Mouse (Mus musculus) midbrain, embryonic 15.5 days (tissue): Measurements from ENCODE around the gene Kcnh4. TPM values are rescaled to one million over a fixed set of nuclear protein-coding genes. Genes with fewer than 3 reads are reported as not detected.
A peak's percentile ranks its signal among the peaks of the same experiment; 100 is the strongest.

Experiments
- ATAC-seq: fragments of 200-750 bp; cut with Nextera tagmentation; replicated peaks from 2 replicates; pipeline ENCODE4 v1.8.0; 2017; ENCODE audit warnings: moderate TSS enrichment
- H3K27ac ChIP-seq: fragments of 300-500 bp; sonication (generic); 2 replicates; pipeline ENCODE4 v1.5.1; 2015; ENCODE audit warnings: mild to moderate bottlenecking, inconsistent platforms
- H3K27me3 ChIP-seq: fragments of 300-500 bp; sonication (generic); replicated peaks from 2 replicates; pipeline ENCODE4 v1.6.1; 2015; ENCODE audit warnings: inconsistent platforms
- H3K36me3 ChIP-seq: fragments of 300-500 bp; sonication (generic); replicated peaks from 2 replicates; pipeline ENCODE4 v1.6.1; 2015; ENCODE audit warnings: inconsistent platforms
- H3K4me1 ChIP-seq: fragments of 300-500 bp; sonication (generic); 2 replicates; pipeline ENCODE4 v1.6.1; 2015; ENCODE audit warnings: inconsistent platforms
- H3K4me2 ChIP-seq: fragments of 300-500 bp; sonication (generic); 2 replicates; pipeline ENCODE4 v1.6.1; 2015; ENCODE audit warnings: inconsistent platforms, mild to moderate bottlenecking, moderate library complexity
- H3K4me3 ChIP-seq: fragments of 300-500 bp; sonication (generic); 2 replicates; pipeline ENCODE4 v1.5.1; 2015; ENCODE audit warnings: mild to moderate bottlenecking, inconsistent platforms
- H3K9ac ChIP-seq: fragments of 300-500 bp; sonication (generic); 2 replicates; pipeline ENCODE4 v1.6.1; 2015; ENCODE audit warnings: mild to moderate bottlenecking, inconsistent platforms
- H3K9me3 ChIP-seq: fragments of 300-500 bp; sonication (generic); 2 replicates; pipeline ENCODE4 v1.6.1; 2016; ENCODE audit warnings: inconsistent platforms
- WGBS: fragments of 180-500 bp; shearing (Covaris S2); methylation state at CpG from one replicate; pipeline ENCODE4 v1.1.7; 2015; ENCODE audit warnings: mixed read lengths; 5-methylcytosine and 5-hydroxymethylcytosine counted together
- polyA plus RNA-seq: library from polyadenylated mRNA; unstranded; fragments of >200 nt; fragmentation: Nextera tagmentation; extraction: Ambion mirVana; gene quantifications from 2 replicates; pipeline ENCODE4 v1.2.1, GENCODE M21; 2015

Kcnh4 gene
- polyA plus RNA-seq, 1 experiment from 2014 or later: 13.6 TPM

GRCm38 (mm10) chr11:100724919-100725512, 34.7 kb downstream of the Kcnh4 start:
- WGBS: 66% methylated on average over 5 of the region's 5 CpGs
- Histone ChIP-seq H3K9me3 (no peaks in the 10 kb centered on the region), H3K4me2 (no peak overlapping the region), H3K36me3 (0 out of 2 replicates have a peak, but pooled peaks cover 6% of the 10 kb centered on the region), H3K4me3 (no peak overlapping the region), H3K27ac (no peak overlapping the region), H3K9ac (no peak overlapping the region), H3K27me3 (no peaks in the 10 kb centered on the region), H3K4me1 (peaks cover 14% of the 10 kb centered on the region; the same call in 1 of the 2 replicates)
- no peak for ATAC-seq

- 70% methylated on average over 2 of the region's 2 CpGs for WGBS
- Histone ChIP-seq H3K4me3 (no peak overlapping the region), H3K4me2 (no peak overlapping the region), H3K27me3 (no peaks in the 10 kb centered on the region), H3K9me3 (no peaks in the 10 kb centered on the region), H3K9ac (no peak overlapping the region), H3K36me3 (peaks cover 9% of the 10 kb centered on the region), H3K4me1 (peaks cover 14% of the 10 kb centered on the region; the same call in 1 of the 2 replicates), H3K27ac (no peak overlapping the region)
- ATAC-seq: no peak
Measured at GRCm38 (mm10) chr11:100722493-100723028, 37.2 kb downstream of the Kcnh4 start.

- no peak for ATAC-seq
- Histone ChIP-seq H3K9me3 (no peaks in the 10 kb centered on the region), H3K27me3 (no peaks in the 10 kb centered on the region), H3K4me2 (no peak overlapping the region), H3K36me3 (peaks cover 15% of the 10 kb centered on the region), H3K4me3 (no peak overlapping the region), H3K4me1 (peaks cover 14% of the 10 kb centered on the region; the same call in 1 of the 2 replicates), H3K9ac (0 out of 2 replicates have a peak overlapping the region, but pooled peaks have one; percentile 1), H3K27ac (peak overlapping the region; percentile 27; the same call in 1 of the 2 replicates)
- WGBS: 70% methylated on average over 8 of the region's 8 CpGs
Measured at GRCm38 (mm10) chr11:100721776-100722492, 37.8 kb downstream of the Kcnh4 start.

GRCm38 (mm10) chr11:100721254-100721653, 38.5 kb downstream of the Kcnh4 start:
- no peak overlapping the region for H3K4me2 ChIP-seq
- H3K4me3 ChIP-seq: no peak overlapping the region
- ATAC-seq: no peak
- no peak overlapping the region for H3K9ac ChIP-seq
- no peaks in the 10 kb centered on the region for H3K27me3 ChIP-seq
- H3K27ac ChIP-seq: peak overlapping the region; percentile 27; the same call in 1 of the 2 replicates
- peaks cover 19% of the 10 kb centered on the region for H3K36me3 ChIP-seq
- 51% methylated on average over 4 of the region's 4 CpGs for whole genome bisulfite sequencing
- H3K4me1 ChIP-seq: peaks cover 14% of the 10 kb centered on the region; the same call in 1 of the 2 replicates
- no peaks in the 10 kb centered on the region for H3K9me3 ChIP-seq

- no peaks in the 10 kb centered on the region for H3K27me3 ChIP-seq
- no peak overlapping the region for H3K9ac ChIP-seq
- H3K27ac ChIP-seq: 0 out of 2 replicates have a peak overlapping the region, but pooled peaks have one; percentile 27
- ATAC-seq: no peak
- no peak overlapping the region for H3K4me3 ChIP-seq
- peaks cover 14% of the 10 kb centered on the region; the same call in 1 of the 2 replicates for H3K4me1 ChIP-seq
- WGBS: 73% methylated on average over 5 of the region's 5 CpGs
- no peak overlapping the region for H3K4me2 ChIP-seq
- no peaks in the 10 kb centered on the region for H3K9me3 ChIP-seq
- H3K36me3 ChIP-seq: peaks cover 22% of the 10 kb centered on the region
Measured at GRCm38 (mm10) chr11:100720345-100720744, 39.4 kb downstream of the Kcnh4 start.

GRCm38 (mm10) chr11:100719893-100720292, 39.8 kb downstream of the Kcnh4 start:
- Histone ChIP-seq H3K9me3 (no peaks in the 10 kb centered on the region), H3K4me3 (no peak overlapping the region), H3K27ac (no peak overlapping the region; the same call in 1 of the 2 replicates), H3K36me3 (peaks cover 22% of the 10 kb centered on the region), H3K27me3 (no peaks in the 10 kb centered on the region), H3K9ac (no peak overlapping the region), H3K4me2 (no peak overlapping the region), H3K4me1 (peaks cover 14% of the 10 kb centered on the region; the same call in 1 of the 2 replicates)
- 86% methylated on average over 11 of the region's 11 CpGs for WGBS
- no peak for ATAC-seq

- Histone ChIP-seq H3K27me3 (no peaks in the 10 kb centered on the region), H3K27ac (no peak overlapping the region), H3K36me3 (peaks cover 22% of the 10 kb centered on the region), H3K4me1 (peaks cover 14% of the 10 kb centered on the region; the same call in 1 of the 2 replicates), H3K4me3 (no peak overlapping the region), H3K9ac (no peak overlapping the region), H3K9me3 (no peaks in the 10 kb centered on the region), H3K4me2 (no peak overlapping the region)
- 90% methylated on average over 3 of the region's 3 CpGs for WGBS
- no peak for ATAC-seq
Measured at GRCm38 (mm10) chr11:100719312-100719711, 40.4 kb downstream of the Kcnh4 start.

GRCm38 (mm10) chr11:100718866-100719265, 40.9 kb downstream of the Kcnh4 start:
- WGBS: 91% methylated on average over 4 of the region's 4 CpGs
- no peaks in the 10 kb centered on the region for H3K27me3 ChIP-seq
- ATAC-seq: no peak
- H3K4me3 ChIP-seq: no peak overlapping the region
- no peak overlapping the region for H3K4me2 ChIP-seq
- H3K9me3 ChIP-seq: no peaks in the 10 kb centered on the region
- H3K4me1 ChIP-seq: peaks cover 18% of the 10 kb centered on the region
- peaks cover 22% of the 10 kb centered on the region for H3K36me3 ChIP-seq
- no peak overlapping the region for H3K9ac ChIP-seq
- H3K27ac ChIP-seq: no peak overlapping the region

- Histone ChIP-seq H3K9ac (no peak overlapping the region), H3K4me1 (peaks cover 22% of the 10 kb centered on the region), H3K4me3 (no peak overlapping the region), H3K27ac (no peak overlapping the region), H3K27me3 (no peaks in the 10 kb centered on the region), H3K36me3 (peaks cover 22% of the 10 kb centered on the region), H3K9me3 (no peaks in the 10 kb centered on the region), H3K4me2 (no peak overlapping the region)
- WGBS: 94% methylated on average over 7 of the region's 7 CpGs
- no peak for ATAC-seq
Measured at GRCm38 (mm10) chr11:100718462-100718861, 41.3 kb downstream of the Kcnh4 start.

GRCm38 (mm10) chr11:100716649-100717048, 43.1 kb downstream of the Kcnh4 start:
- H3K27me3 ChIP-seq: no peaks in the 10 kb centered on the region
- no peak for ATAC-seq
- H3K36me3 ChIP-seq: peaks cover 22% of the 10 kb centered on the region
- H3K9me3 ChIP-seq: no peaks in the 10 kb centered on the region
- H3K9ac ChIP-seq: no peak overlapping the region; the same call in 1 of the 2 replicates
- H3K27ac ChIP-seq: no peak overlapping the region
- H3K4me3 ChIP-seq: no peak overlapping the region
- 87% methylated on average over 3 of the region's 3 CpGs for WGBS
- H3K4me2 ChIP-seq: no peak overlapping the region
- peaks cover 16% of the 10 kb centered on the region for H3K4me1 ChIP-seq

- WGBS: 75% methylated on average over 6 of the region's 6 CpGs
- Histone ChIP-seq H3K27ac (no peak overlapping the region), H3K4me1 (peaks cover 21% of the 10 kb centered on the region), H3K9ac (no peak overlapping the region), H3K27me3 (no peaks in the 10 kb centered on the region), H3K36me3 (peaks cover 27% of the 10 kb centered on the region), H3K4me2 (no peak overlapping the region), H3K4me3 (no peak overlapping the region), H3K9me3 (no peaks in the 10 kb centered on the region)
- no peak for ATAC-seq
Measured at GRCm38 (mm10) chr11:100714948-100715347, 44.8 kb downstream of the Kcnh4 start.

- peaks cover 27% of the 10 kb centered on the region for H3K36me3 ChIP-seq
- H3K9me3 ChIP-seq: no peaks in the 10 kb centered on the region
- H3K4me1 ChIP-seq: peaks cover 21% of the 10 kb centered on the region
- no peak for ATAC-seq
- no peak overlapping the region for H3K4me2 ChIP-seq
- no peak overlapping the region for H3K4me3 ChIP-seq
- WGBS: 51% methylated on average over 6 of the region's 6 CpGs
- peak overlapping the region; percentile 6; the same call in 1 of the 2 replicates for H3K9ac ChIP-seq
- H3K27ac ChIP-seq: no peak overlapping the region
- no peaks in the 10 kb centered on the region for H3K27me3 ChIP-seq
Measured at GRCm38 (mm10) chr11:100714534-100714915, 45.2 kb downstream of the Kcnh4 start.
